Mouse (Mus musculus): ENCODE data around the gene Arfgef3.

The Arfgef3 gene

DNA sequence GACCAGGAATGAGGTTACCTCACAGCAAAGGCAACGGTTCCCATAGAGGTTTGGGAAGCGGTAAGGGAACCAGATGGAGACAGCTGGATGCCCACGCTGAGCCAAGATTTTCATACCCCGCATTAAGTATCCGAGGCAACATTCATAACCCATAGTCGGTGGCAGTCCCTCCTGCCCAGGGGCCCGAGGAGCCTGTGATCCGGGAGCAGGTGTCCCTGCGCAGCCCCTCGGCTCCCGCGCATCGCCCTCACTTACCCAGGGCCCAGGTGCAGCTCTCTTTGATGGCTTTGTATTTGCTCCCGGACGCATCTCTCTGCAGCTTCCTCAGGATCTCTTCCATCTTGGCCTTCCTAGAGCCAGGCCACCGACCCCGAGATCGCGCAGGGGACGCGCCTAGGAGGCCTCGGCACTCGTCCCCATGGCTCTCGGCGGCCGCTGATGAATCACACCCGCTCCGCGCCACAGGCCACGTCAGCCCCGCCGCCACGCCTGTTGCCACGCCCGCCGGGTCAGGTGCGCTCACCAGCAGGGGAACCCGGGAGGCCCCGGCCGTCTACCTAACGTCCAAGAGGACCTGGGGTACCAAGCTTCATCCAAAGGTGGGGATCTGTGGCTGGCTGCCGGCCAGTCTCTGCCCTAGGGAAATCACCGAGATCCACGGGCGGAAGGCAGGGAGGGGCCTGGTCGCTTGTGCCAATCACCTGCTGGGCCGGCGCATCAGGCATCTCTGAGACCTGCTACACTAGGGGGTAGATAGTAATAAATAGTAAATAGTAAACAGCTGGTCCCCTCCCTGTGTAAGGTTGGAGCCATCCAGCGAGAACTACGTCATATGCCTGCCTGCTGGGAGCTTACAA lies at the start of gene Arfgef3:
Gene Arfgef3 (minus strand): TSS at position 664 of the 857 bp plus-strand sequence.
- DNase-seq (ENCODE audit: extremely low spot score, low read depth, low spot score), result no peak

DNA sequence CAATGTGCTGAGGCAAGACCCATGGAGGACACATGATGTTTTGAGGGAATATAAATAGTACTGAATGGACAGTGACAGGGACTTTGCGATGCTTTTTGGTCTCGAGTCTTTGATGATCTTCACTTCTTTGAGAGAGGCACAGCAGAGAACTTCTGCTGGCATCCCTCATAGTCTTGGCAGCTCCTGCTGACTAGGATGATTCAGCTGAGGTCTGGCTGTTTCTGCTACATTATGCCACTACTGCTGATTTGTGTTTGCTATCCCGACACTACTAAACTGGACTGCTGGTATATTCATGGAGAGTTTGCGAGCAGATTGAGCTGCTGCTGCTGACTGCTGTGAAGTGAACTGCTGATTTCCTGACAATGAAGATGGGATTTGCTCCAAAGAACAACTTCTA lies 46.3 kb upstream of the Arfgef3 start:
- no peak for DNase-seq (ENCODE audit: extremely low spot score, low read depth, low spot score)

GRCm38 (mm10) chr10:18788601-18789000 lies 44.9 kb upstream of the Arfgef3 start:
- no peak for DNase-seq (ENCODE audit: extremely low spot score, low read depth, low spot score)

GRCm38 (mm10) chr10:18786693-18787092 lies 42.9 kb upstream of the Arfgef3 start, which contains the start of gene Gm4922:
Gm4922 (minus strand) TSS chr10:18786793.
- DNase-seq (ENCODE audit: extremely low spot score, low read depth, low spot score), result no peak

DNA sequence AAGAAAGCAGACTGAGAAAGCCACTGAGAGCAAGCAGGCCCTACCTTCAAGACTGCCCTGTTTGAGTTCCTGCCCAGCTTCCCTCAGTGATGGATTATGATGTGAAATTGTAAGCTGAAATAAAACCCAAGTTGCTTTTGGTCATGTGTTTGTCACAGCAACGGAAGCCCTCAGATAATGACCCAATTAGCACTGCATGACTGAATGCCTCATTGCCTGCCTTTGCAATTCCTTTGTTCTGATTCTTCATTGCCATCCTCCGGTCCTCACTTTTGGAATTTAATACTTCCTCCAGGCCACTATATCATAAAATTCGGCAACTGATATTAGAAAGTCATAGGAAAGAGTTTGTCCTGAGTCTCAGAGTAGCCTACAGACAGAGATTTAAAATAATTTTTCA lies 33.8 kb upstream of the Arfgef3 start:
- DNase-seq (ENCODE audit: extremely low spot score, low read depth, low spot score), result no peak

- DNase-seq (ENCODE audit: extremely low spot score, low read depth, low spot score), result no peak
These were observed 28.9 kb upstream of the Arfgef3 start for GRCm38 (mm10) chr10:18772537-18773179.

- no peak for DNase-seq (ENCODE audit: extremely low spot score, low read depth, low spot score)
These were observed 26.2 kb upstream of the Arfgef3 start for GRCm38 (mm10) chr10:18769909-18770308.

DNA sequence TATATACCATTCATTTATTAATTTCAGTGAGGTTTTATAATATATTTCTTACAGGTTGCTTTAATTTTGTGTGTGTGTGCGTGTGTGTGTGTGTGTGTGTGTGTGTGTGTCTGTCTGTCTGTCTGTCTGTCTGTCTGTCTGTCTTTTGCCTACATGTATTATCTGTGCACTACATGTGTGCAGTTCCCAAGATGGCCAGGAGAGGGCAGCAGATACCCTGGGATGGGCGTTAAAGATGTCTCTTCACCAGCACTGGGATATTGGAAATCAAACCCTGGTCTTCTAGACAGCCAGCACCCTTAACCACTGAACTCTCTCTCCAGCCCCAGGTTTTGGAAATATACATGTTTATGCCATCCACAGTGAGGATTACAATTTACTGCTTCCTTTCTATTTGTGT lies 16.5 kb upstream of the Arfgef3 start:
- DNase-seq (ENCODE audit: extremely low spot score, low read depth, low spot score), result peak; percentile 22

DNA sequence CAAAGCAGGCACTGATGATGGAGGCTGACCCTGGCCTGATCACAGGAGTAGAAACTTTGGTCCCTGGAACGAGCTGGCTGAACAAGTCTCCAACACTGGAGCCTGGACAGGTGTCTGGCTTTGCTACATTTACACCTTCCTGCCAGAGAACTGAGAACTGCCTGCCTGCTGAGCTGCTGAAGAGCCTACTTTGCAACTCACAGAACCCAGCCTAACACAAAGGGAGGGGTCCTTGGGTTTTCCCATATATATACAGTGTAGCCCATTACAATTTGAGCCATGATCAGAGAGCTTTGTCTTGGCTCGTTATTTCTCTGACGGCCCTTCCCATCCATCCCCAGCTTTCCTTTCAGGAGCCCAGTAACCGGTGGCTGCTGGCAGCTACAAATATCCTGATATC lies 6.3 kb upstream of the Arfgef3 start:
- no peak for DNase-seq (ENCODE audit: extremely low spot score, low read depth, low spot score)

DNA sequence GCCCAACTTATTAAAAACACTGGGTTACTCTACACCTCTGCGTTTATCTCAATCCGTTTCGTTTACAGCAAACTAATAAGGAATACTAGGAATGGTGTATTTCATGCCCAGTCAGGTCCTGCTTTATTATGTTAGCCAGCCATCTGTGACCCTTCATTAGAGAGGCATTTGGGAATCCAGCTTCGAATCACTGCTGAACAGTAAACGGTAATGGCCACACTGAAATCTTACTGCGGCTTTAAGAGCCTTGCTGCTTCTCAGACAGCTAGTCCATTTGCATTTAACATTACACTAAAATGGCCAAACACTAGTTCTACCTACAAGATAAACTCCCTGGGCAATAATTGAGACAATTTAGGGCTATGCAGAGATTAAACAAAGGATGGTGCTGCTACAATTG lies 1.7 kb downstream of the Arfgef3 start:
- no peak for DNase-seq (ENCODE audit: extremely low spot score, low read depth, low spot score)

GRCm38 (mm10) chr10:18741024-18741423 lies 2.7 kb downstream of the Arfgef3 start:
- DNase-seq (ENCODE audit: extremely low spot score, low read depth, low spot score), result no peak

- no peak for DNase-seq (ENCODE audit: extremely low spot score, low read depth, low spot score)
These were observed 15.2 kb downstream of the Arfgef3 start for GRCm38 (mm10) chr10:18728548-18728947.

- DNase-seq (ENCODE audit: extremely low spot score, low read depth, low spot score), result no peak
These were observed 32.3 kb downstream of the Arfgef3 start for GRCm38 (mm10) chr10:18711436-18711835.

- DNase-seq (ENCODE audit: extremely low spot score, low read depth, low spot score), result no peak
These were observed 32.8 kb downstream of the Arfgef3 start for GRCm38 (mm10) chr10:18710949-18711348.

DNA sequence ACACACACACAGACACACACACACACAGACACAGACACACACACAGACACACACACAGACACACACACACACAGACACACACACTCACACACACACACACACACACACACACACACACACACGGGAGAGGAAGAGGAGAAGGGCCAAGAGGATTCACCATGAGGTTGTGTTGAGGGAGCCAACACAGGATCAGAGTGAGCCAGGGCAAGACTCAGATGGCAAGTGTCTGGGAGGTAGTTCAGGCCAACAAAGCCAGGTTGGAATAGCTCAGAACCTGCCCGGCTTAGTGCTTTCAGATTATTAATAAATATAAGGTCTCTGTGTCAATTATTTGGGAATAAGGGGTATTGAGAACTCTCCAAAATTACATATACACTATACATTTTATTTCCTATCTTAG lies 33.9 kb downstream of the Arfgef3 start:
- DNase-seq (ENCODE audit: extremely low spot score, low read depth, low spot score), result no peak

DNA sequence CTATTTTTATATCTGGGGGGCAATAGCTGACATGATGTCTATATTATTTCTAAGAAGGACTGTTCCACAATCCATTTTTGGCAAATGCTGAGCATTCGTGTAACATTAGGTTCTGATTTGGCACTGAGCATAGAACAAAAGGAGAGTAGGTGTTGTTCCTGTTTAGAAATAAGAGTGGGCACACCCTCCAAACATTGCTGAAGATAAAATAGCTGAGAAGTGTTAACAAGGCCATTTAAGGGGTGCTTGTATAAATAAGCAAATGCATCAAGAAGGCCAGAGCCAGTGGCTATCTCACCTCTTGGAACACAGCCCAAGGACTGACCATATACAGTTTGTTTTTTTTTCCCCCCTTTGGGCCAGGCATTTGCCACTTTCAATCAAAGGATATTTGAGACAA lies 35.1 kb downstream of the Arfgef3 start:
- DNase-seq (ENCODE audit: extremely low spot score, low read depth, low spot score), result no peak

GRCm38 (mm10) chr10:18704393-18705120 lies 39.2 kb downstream of the Arfgef3 start:
- no peak for DNase-seq (ENCODE audit: extremely low spot score, low read depth, low spot score)

DNA sequence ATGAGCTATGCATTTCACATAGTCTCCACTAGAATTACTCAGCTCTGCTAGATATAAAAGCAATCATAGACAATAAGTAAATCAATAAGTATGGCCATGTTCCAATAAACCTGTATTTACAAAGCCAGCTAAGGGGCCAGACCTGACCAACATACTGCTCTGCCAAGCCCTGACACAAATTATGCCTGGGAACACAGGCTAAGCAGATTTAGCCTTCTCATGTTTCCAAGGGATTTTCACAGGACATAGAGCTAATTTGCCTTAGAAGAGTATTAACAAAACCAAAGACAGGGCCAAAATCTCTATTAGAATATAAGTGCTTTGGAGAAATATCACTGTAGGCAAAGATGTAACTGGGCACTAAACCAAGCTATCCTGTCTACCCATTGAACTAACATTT lies 42.2 kb downstream of the Arfgef3 start:
- DNase-seq (ENCODE audit: extremely low spot score, low read depth, low spot score), result no peak

DNA sequence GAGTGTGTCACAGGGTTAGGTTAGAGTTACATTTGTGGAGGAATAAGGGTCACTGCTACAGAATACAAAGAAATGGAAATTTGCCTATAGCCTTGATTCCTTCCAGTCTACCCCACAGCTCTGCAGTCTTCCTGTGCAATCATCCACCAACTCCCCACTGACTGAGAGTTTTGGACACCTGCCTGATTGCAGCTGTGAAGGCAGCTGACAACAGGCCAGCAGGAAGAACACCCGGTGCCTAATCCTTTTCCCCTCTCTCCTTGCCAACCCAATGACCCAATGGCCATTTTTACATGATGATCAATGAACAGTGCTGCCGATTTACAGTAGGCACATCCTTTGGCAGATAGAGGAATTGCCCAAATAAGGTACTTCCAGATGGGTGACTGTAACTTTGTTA lies 43.6 kb downstream of the Arfgef3 start:
- DNase-seq (ENCODE audit: extremely low spot score, low read depth, low spot score), result no peak

DNA sequence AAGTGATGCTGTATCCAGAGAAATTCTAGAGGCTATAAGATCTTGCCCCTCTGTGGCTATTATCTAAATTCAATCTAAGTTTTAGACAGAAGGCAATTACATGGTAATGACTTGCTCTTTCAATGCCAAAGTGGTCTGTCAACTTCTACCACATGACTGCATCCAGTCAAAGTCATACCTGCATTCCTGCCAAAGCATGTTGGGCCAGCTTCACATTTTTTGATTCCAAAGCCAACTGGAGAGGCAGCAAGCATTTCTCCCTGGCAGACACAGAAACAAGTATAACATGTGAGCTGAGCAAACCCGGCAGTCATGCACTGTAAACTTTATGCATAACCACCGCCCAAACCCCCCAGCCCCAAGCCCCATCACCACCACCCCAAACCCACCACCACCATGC lies 44.6 kb downstream of the Arfgef3 start:
- DNase-seq (ENCODE audit: extremely low spot score, low read depth, low spot score), result no peak

GRCm38 (mm10) chr10:18696461-18696860 lies 47.3 kb downstream of the Arfgef3 start:
- no peak for DNase-seq (ENCODE audit: extremely low spot score, low read depth, low spot score)

DNA sequence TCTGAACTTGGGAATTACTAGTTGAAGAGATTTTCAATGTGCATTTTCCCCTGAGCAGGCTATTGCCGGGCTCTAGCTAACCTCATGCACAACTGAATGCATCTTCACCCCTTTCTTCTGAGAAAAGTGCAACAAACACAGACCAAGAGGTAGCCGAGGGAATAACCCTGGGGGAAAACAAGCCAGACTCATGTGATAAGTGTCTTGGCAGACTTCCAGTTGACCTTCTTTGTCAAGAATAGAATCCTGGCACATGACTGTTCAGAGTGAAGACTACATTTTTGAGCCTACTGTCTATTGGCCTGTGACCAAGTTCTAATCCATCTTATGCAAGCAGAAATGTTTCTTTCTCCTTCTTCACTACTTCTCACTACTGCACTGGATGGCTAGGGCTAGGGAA lies 55.5 kb downstream of the Arfgef3 start:
- DNase-seq (ENCODE audit: extremely low spot score, low read depth, low spot score), result no peak

Data from hindlimb bud, embryonic 11.5 days (tissue).